Mouse (Mus musculus) lung, embryonic 14.5 days (tissue): ENCODE data around the gene Klc1. TPM values are rescaled to one million over a fixed set of nuclear protein-coding genes. Genes with fewer than 3 reads are reported as not detected.
A peak's percentile ranks its signal among the peaks of the same experiment; 100 is the strongest.

ENCODE experiments used
- ATAC-seq: fragments of 200-750 bp; cut with Nextera tagmentation; 2 replicates; pipeline ENCODE4 v1.8.0; 2017; ENCODE audit warnings: mild to moderate bottlenecking, moderate TSS enrichment, moderate library complexity; ENCODE audit not compliant: insufficient read depth
- DNase-seq: peaks from one replicate; pipeline ENCODE4 v3.0.0-alpha.2; 2015
- H3K27ac ChIP-seq: fragments of 300-500 bp; sonication (generic); 2 replicates; pipeline ENCODE4 v1.5.1; 2014; ENCODE audit warnings: low read depth, mild to moderate bottlenecking, moderate library complexity
- H3K27me3 ChIP-seq: fragments of 300-500 bp; sonication (generic); 2 replicates; pipeline ENCODE4 v1.6.1; 2014; ENCODE audit warnings: low read length, control low read depth; ENCODE audit not compliant: insufficient read depth
- H3K36me3 ChIP-seq: fragments of 300-500 bp; sonication (generic); 2 replicates; pipeline ENCODE4 v1.6.1; 2014; ENCODE audit warnings: control low read depth; ENCODE audit not compliant: insufficient read depth
- H3K4me1 ChIP-seq: fragments of 300-500 bp; sonication (generic); 2 replicates; pipeline ENCODE4 v1.6.1; 2014; ENCODE audit warnings: antibody characterized with exemption, control low read depth; ENCODE audit not compliant: insufficient read depth
- H3K4me2 ChIP-seq: fragments of 300-500 bp; sonication (generic); 2 replicates; pipeline ENCODE4 v1.6.1; 2014; ENCODE audit warnings: mild to moderate bottlenecking
- H3K4me3 ChIP-seq: fragments of 300-500 bp; sonication (generic); 2 replicates; pipeline ENCODE4 v1.5.1; 2014; ENCODE audit warnings: low read depth, low read length
- H3K9ac ChIP-seq: fragments of 300-500 bp; sonication (generic); 2 replicates; pipeline ENCODE4 v1.6.1; 2014
- H3K9me3 ChIP-seq: fragments of 300-500 bp; sonication (generic); 2 replicates; pipeline ENCODE4 v1.6.1; 2016; ENCODE audit warnings: low read depth, low read length, control low read depth
- CTCF ChIP-seq: IDR thresholded peaks from 2 replicates; pipeline ENCODE4 v1.5.1; 2016; ENCODE audit warnings: antibody characterized with exemption, low read depth
- WGBS: fragments of 180-500 bp; shearing (Covaris S2); extraction: QIAGEN DNeasy Blood & Tissue Kit; methylation state at CpG from one replicate; pipeline ENCODE4 v1.1.7; 2014; 5-methylcytosine and 5-hydroxymethylcytosine counted together
- polyA plus RNA-seq: library from polyadenylated mRNA; unstranded; fragments of >200 nt; fragmentation: Nextera tagmentation; extraction: Ambion mirVana; gene quantifications from 2 replicates; pipeline ENCODE4 v1.2.1, GENCODE M21; 2014

Gene Klc1
- polyA plus RNA-seq, 1 experiment from 2014 or later, result 96.7 TPM

GRCm38 (mm10) chr12:111743419-111743818 is 15.2 kb upstream of the Klc1 start:
- Histone ChIP-seq H3K9me3 (no peaks in the 10 kb centered on the region), H3K4me2 (0 out of 2 replicates have a peak overlapping the region, but pooled peaks have one; percentile 20), H3K9ac (no peak overlapping the region), H3K36me3 (no peaks in the 10 kb centered on the region), H3K4me3 (no peak overlapping the region), H3K4me1 (peaks cover 6% of the 10 kb centered on the region; the same call in 1 of the 2 replicates), H3K27ac (peak overlapping the region; percentile 42; the same call in 1 of the 2 replicates), H3K27me3 (no peaks in the 10 kb centered on the region)
- TF ChIP-seq CTCF, result no peak
- ATAC-seq, result peak; percentile 76
- DNase-seq, result peak; percentile 83
- WGBS, result 38% methylated on average over 2 of the region's 2 CpGs

GRCm38 (mm10) chr12:111743981-111744423 is 14.6 kb upstream of the Klc1 start:
- Histone ChIP-seq H3K36me3 (no peaks in the 10 kb centered on the region), H3K4me2 (0 out of 2 replicates have a peak overlapping the region, but pooled peaks have one; percentile 20), H3K9me3 (no peaks in the 10 kb centered on the region), H3K4me1 (peaks cover 6% of the 10 kb centered on the region; the same call in 1 of the 2 replicates), H3K4me3 (no peak overlapping the region), H3K27ac (peak overlapping the region; percentile 69; the same call in 1 of the 2 replicates), H3K27me3 (no peaks in the 10 kb centered on the region), H3K9ac (no peak overlapping the region)
- 62% methylated on average over 11 of the region's 11 CpGs for WGBS
- DNase-seq, result no peak
- ATAC-seq, result no peak
- TF ChIP-seq CTCF, result no peak

DNA sequence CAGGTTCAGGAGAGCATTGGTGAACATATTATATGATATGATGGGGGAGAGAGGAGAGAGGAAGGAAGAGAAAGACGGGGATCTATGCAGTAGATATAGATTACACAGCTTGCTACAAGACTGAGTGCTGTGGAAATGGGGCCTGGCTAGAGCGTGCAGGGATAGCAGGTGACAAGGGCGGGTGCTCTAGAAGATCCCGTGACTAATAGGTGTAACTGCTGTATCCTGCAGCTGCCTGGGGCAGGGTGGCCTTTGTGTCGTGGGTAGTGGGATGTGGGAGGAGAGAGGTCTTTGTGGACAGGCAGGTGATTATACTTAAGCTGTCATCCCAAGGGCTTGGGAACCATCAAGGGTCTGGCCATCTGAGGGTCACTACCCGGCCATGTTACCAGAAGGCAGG is 13.4 kb upstream of the Klc1 start:
- ATAC-seq, result no peak
- H3K27ac ChIP-seq, result no peak overlapping the region
- H3K9me3 ChIP-seq, result no peaks in the 10 kb centered on the region
- DNase-seq, result no peak
- H3K27me3 ChIP-seq, result no peaks in the 10 kb centered on the region
- WGBS, result 69% methylated on average over 6 of the region's 6 CpGs
- no peak overlapping the region for H3K4me3 ChIP-seq
- no peaks in the 10 kb centered on the region for H3K36me3 ChIP-seq
- H3K9ac ChIP-seq, result no peak overlapping the region
- peaks cover 6% of the 10 kb centered on the region; the same call in 1 of the 2 replicates for H3K4me1 ChIP-seq
- TF ChIP-seq CTCF, result no peak
- no peak overlapping the region for H3K4me2 ChIP-seq

GRCm38 (mm10) chr12:111746091-111746490 is 12.6 kb upstream of the Klc1 start:
- H3K27ac ChIP-seq, result peak overlapping the region; percentile 59
- H3K36me3 ChIP-seq, result no peaks in the 10 kb centered on the region
- no peak overlapping the region for H3K4me3 ChIP-seq
- DNase-seq, result peak; percentile 88
- H3K4me1 ChIP-seq, result peaks cover 6% of the 10 kb centered on the region; the same call in 1 of the 2 replicates
- H3K4me2 ChIP-seq, result peak overlapping the region; percentile 34; the same call in 1 of the 2 replicates
- no peak overlapping the region for H3K9ac ChIP-seq
- no peaks in the 10 kb centered on the region for H3K9me3 ChIP-seq
- no peak for TF ChIP-seq CTCF
- no peaks in the 10 kb centered on the region for H3K27me3 ChIP-seq
- WGBS, result 40% methylated on average over 5 of the region's 5 CpGs
- peak; percentile 89 for ATAC-seq

GRCm38 (mm10) chr12:111747421-111747820 is 11.2 kb upstream of the Klc1 start:
- Histone ChIP-seq H3K4me1 (peaks cover 6% of the 10 kb centered on the region; the same call in 1 of the 2 replicates), H3K9me3 (no peaks in the 10 kb centered on the region), H3K27me3 (no peaks in the 10 kb centered on the region), H3K4me3 (no peak overlapping the region), H3K9ac (no peak overlapping the region), H3K36me3 (no peaks in the 10 kb centered on the region), H3K27ac (no peak overlapping the region), H3K4me2 (no peak overlapping the region)
- DNase-seq, result no peak
- ATAC-seq, result no peak
- WGBS, result 73% methylated on average over 7 of the region's 7 CpGs
- TF ChIP-seq CTCF, result no peak

DNA sequence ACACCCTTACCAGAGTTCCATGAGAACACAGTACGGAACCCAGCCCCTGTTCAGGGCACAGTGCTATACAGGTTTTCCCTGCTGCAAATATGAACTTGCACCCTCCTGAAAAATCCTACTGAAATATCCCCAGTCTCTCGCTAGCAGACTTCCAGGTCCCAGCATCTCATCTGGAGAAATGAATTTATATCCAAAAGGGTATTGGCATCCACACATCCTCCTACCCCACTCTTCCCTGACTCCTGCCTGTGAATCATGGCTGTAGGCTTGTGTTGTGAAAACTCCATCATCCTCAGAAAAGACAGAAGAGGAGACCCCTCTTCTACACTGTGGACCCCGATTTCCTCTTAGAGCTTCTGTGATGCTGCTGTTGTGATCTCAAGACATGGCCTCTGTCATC is 7.9 kb upstream of the Klc1 start:
- no peak overlapping the region for H3K9ac ChIP-seq
- H3K36me3 ChIP-seq, result no peaks in the 10 kb centered on the region
- H3K27ac ChIP-seq, result no peak overlapping the region
- H3K4me2 ChIP-seq, result no peak overlapping the region
- no peak overlapping the region for H3K4me3 ChIP-seq
- H3K9me3 ChIP-seq, result no peaks in the 10 kb centered on the region
- ATAC-seq, result no peak
- WGBS, result 86% methylated on average over 3 of the region's 3 CpGs
- peaks cover 6% of the 10 kb centered on the region; the same call in 1 of the 2 replicates for H3K4me1 ChIP-seq
- no peaks in the 10 kb centered on the region for H3K27me3 ChIP-seq
- no peak for TF ChIP-seq CTCF
- no peak for DNase-seq

DNA sequence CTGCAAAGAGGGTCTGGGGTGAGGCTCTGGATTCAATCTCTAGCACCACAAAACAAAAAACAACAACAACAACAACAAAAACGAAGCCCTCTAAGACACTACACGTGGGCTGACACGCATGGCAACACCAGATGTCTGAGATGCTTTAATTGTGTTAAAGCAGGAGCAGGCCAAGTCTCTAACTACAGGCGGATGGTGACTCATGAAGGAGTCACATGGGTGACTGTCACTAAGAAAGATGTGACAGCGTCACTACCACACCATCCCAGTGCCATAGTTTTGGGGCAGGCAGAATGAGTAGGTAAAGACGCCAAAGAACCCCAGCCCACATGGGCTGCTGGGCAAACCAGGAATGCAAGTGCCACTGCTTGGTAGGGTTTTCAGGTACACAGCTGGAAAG is 6.2 kb upstream of the Klc1 start:
- Histone ChIP-seq H3K36me3 (no peaks in the 10 kb centered on the region), H3K9me3 (no peaks in the 10 kb centered on the region), H3K4me1 (no peaks in the 10 kb centered on the region), H3K4me3 (no peak overlapping the region), H3K27ac (no peak overlapping the region), H3K27me3 (no peaks in the 10 kb centered on the region), H3K4me2 (no peak overlapping the region), H3K9ac (no peak overlapping the region)
- TF ChIP-seq CTCF, result no peak
- DNase-seq, result no peak
- no peak for ATAC-seq
- WGBS, result 86% methylated on average over 6 of the region's 6 CpGs

- Histone ChIP-seq H3K4me2 (no peak overlapping the region), H3K27me3 (no peaks in the 10 kb centered on the region), H3K9me3 (no peaks in the 10 kb centered on the region), H3K4me1 (0 out of 2 replicates have a peak, but pooled peaks cover 4% of the 10 kb centered on the region), H3K36me3 (no peaks in the 10 kb centered on the region), H3K4me3 (no peak overlapping the region), H3K27ac (no peak overlapping the region), H3K9ac (no peak overlapping the region)
- TF ChIP-seq CTCF, result no peak
- WGBS, result 53% methylated on average over 9 of the region's 9 CpGs
- ATAC-seq (no peak), DNase-seq (no peak)
Measured at GRCm38 (mm10) chr12:111753347-111753746, 5.3 kb upstream of the Klc1 start.
